Mouse (Mus musculus) cerebellum, adult 2 months (tissue): ENCODE measurements around the gene Nqo1.

Experiments used
- CTCF ChIP-seq: fragments of 200-500 bp; IDR thresholded peaks from 2 replicates; pipeline ENCODE4 v1.5.1; 2011; ENCODE audit warnings: low read depth, mild to moderate bottlenecking, control low read depth, low read length, moderate library complexity, borderline replicate concordance; ENCODE audit not compliant: insufficient read depth
- POLR2A ChIP-seq: fragments of 200-500 bp; IDR thresholded peaks from 2 replicates; pipeline ENCODE4 v1.6.1; 2011; ENCODE audit warnings: low read length, control low read depth, borderline replicate concordance; ENCODE audit not compliant: insufficient read depth

- TF ChIP-seq POLR2A (no peak), CTCF (no peak)
Measured at GRCm38 (mm10) chr8:107447713-107448112, 44.7 kb upstream of the Nqo1 start.
